Mouse (Mus musculus) heart, postnatal 36 days (tissue): ENCODE data around the gene Mbnl3. TPM values are rescaled to one million over a fixed set of nuclear protein-coding genes. Genes with fewer than 3 reads are reported as not detected.

Experiments used
- DNase-seq, 2 experiments: peaks; one replicate each; pipeline ENCODE4 v3.0.0; 2021 to 2022
- intact Hi-C: fragments of 180-260 bp; cut with DNase I; formaldehyde crosslinking; loops from one replicate; pipeline ENCODE4 v1.15.1; 2025
- total RNA-seq, 2 experiments: library from RNA; stranded (reverse); gene quantifications; 2 replicates each; pipeline ENCODE4 v1.2.3; 2021

Mbnl3 gene
- total RNA-seq, result 1 to 10 TPM; 1.2 to 1.3 TPM

DNA sequence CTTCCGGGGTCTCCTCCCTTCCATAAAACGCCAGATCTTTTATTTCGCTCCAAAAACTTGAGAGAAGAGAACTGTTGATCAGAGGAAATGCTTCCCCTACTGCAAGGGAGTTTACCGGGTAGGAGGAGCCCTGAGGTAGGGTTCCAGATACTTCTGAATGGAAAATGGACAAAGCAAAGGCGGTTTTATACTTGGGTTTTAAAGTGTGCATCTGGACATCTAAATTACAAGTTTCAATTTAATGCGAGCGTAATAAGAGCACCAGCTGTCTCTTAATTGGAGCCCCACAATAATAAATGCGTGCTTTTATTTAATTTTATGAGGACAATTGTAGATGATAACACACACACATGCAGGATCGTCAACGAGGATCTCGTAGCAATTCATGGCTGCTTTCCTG, at the start of gene Mbnl3:
Gene Mbnl3, minus strand, starts transcription at position 101 of the 400 bp plus-strand sequence.
- intact Hi-C loops, result no loop called here
- no peak for DNase-seq

DNA sequence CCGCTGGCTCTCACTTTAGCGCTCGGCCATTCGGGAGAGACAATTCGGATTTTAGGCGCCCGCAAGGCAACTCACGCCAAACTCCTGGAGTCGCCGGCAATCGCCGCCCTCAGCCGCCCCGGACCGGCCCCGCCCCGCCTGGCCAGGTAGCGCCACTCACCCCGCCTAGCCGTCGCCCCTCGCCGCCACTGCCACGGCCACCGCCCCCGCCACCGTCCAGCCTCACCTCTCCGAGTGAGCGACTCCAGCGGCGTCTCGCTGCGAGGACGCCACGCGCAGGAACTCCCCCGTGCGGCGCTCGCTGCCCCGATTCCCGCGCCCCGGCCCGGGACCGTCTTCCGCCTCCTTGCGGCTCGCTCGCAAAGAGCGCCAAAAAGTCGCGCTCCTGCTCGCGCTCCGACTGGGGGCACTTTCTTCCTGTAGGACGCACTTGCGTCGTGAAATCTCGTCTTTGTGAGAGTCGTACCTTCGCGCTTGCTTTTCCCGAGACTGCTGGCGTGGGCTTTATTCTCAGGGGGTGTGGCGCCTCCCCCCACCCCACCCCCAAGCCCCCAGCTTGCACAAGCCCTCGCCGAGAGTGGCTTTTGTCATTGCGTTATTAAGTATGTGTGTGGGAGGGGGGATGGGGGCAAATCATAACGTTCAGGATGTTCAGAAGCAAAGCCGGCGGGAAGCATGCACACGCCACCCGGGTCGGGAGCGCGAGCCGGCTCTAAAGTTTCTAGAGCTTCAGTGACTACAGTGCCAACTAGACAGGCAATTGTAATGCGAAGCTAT, 596 bp downstream of the Mbnl3 start:
- DNase-seq, result peak; percentile 27 to 30
- intact Hi-C loops, result no loop called here

DNA sequence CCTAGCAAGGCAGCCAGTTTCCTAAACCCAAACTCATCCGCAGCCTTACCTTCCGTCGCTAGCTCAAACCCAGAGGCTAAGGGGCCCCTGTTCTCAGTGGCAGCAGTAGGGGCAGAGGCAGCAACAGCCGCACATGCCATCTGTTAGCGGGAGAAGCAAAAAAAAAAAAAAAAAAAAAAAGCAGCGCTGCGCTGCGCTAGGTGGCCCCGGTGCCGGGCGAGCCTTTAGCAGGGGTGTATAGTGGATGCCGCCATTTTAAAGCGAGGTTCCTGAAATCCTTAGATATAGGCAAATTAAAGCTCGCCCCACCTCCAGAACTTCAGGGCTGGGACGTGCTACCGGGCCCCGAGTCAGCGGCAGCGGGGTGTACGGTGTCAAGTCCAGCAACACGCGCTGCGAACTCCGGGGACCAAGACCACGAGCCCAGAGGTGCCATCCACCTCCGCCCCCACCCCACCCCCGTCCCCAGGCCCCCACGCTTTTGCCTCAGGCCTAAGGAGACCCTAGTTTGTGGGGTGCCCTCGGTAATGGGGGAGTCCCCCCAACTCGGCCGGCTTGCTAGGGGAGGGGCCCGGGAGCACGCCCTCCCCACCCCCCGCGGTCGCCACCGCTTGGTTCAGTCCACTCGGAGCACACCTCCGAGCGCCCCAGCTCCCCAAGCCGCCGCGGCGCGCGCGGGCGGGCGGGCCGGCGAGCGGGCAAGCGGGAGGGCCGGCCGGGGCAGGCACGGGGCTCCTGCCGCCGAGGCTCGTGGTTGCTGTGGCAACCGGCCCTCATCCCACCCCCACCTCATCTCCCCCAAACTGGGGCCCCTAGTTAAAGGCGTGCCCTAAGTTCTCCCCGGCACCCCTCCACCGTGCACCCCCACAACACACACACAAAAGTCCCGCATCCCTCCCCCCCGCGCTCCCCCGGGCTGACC, 1.4 kb downstream of the Mbnl3 start:
- intact Hi-C loops, result no loop called here

DNA sequence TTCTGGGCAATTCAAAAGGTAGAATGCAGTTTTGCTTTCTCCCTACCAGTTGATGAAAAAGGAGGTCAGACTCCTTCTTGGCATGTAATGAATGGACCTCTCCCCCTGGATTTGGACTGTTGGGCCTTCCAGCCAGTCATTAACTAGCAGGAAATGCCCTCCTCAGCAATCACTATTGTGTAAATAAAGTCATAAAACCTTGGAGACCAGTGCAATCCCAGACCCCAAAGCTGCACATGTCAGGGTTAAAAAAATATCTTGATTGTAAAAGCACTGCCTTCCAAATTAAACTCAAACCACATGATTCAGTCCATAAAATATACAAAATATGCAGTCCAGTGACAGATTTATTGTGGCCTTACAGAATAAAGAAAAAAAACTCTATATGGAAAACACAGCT, 9.3 kb downstream of the Mbnl3 start:
- intact Hi-C loops, result no loop called here
- DNase-seq, result no peak

More for the DNA sequence above, 1.4 kb downstream of the Mbnl3 start:
- peak; percentile 38 to 42 for DNase-seq

DNA sequence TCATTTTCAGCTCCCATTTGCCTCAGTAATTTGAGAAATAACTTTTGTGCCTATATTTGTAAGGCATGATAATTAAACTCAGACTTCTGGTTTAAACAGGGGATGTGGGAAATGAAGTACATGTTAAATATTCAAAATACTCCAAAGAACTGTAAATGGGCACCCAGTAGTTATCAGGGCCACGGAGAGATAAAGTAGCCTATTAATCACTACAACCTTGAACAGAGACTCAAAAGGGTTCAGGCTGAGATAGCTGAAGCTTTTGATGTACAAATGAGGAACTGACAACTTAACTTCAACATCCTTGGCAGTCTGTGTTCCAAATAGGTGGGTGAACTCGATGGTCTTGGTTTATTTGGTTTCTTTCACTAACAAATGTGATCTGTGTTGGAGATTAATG, 34.4 kb downstream of the Mbnl3 start:
- DNase-seq, result no peak
- intact Hi-C loops, result loop anchor here (2.0 kb wide), 1 partner anchor 203 kb away; no protein-coding TSS in a partner anchor

DNA sequence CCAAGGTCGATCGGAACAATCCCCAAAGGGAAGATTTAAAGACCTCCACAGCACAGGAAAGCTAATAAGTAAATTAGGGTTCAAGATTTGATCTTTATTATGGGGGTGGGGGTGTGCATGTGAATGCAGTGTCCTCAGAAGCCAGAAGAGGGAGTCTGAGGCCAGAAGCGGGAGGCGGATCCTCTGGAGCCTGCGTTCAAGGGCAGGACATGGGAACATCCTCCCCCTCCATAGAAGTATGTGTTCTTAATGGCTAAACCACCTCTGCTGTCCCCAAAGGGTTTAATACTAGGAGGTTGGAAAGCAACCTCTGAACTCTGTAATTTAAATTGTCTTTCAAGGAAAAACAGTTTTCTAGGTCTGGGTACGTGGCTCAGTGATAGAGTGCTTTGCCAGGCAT, 34.9 kb downstream of the Mbnl3 start:
- intact Hi-C loops, result loop anchor here (2.0 kb wide), 1 partner anchor 203 kb away; no protein-coding TSS in a partner anchor
- peak in 1 of 2 experiments; percentile 4 for DNase-seq

DNA sequence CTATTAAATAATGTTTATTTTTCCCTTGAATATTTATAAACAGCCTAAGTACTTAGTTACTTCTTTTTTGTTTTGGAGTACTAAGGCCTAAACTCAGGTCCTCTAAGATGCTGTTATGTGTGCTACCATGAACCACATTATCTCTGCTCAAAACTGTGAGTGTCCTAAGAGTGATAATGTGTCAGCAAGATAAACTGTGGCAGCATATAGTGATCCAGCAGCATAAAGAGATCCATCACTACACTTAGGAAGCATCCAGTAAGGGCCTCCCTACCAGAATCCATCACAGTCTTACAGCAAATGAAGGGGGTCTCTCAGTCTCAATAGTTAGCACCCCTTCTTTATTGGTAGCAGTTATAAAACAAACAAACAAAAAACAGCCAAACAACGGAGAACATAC, 35.9 kb downstream of the Mbnl3 start:
- intact Hi-C loops, result loop anchor here (2.0 kb wide), 1 partner anchor 204 kb away; no protein-coding TSS in a partner anchor

DNA sequence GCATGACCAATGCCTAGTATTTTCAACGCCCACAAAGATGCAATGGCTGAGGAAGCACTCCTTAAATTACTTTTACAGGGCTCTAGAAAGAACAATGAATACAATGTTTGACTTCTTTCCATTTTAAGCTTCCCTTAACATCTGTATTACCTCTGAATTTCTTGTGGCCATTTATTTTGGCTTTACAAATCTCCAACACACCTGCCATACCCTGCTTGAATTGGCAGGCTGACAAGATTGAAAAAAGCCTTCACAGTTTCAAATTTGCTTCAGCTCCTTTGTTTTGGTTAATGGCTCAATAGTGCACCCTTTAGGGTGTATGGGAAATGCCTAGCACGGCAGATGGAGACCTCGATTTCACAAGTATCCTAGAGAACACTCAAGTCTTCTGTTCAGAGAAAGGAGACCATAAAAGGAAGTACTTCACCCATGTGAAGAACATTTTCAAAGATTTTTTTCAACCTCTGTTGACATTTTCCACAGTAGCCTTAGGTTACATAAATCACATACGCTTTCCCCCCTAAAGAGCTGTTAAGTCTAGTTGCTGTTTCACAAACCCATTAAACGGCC, 36.8 kb downstream of the Mbnl3 start:
- no peak for DNase-seq
- intact Hi-C loops, result loop anchor here (2.0 to 5.0 kb wide), 2 partner anchors 92 to 205 kb away; no protein-coding TSS in a partner anchor

More for the DNA sequence above, 35.9 kb downstream of the Mbnl3 start:
- no peak for DNase-seq

DNA sequence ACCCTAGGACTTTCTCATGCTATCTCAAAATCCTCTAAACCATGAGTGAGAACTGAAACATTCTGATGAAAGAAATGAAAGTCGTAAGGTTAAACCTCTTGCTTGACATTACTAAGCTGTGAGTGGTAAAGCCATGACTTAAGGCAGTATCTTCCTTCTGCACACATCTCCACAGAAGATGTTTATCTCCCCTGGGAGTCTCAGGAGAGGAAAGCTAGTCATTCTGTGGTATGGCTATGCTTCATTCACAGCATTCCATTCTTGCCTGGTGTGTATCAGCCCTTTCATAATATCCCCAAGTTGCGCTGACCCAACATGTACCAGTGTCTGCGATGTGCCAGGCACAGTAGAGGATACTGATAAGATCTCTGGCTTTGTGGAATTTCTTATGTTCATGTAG, 38.4 kb downstream of the Mbnl3 start:
- intact Hi-C loops, result loop anchor here (1.0 to 5.0 kb wide), 2 partner anchors 33 to 91 kb away; no protein-coding TSS in a partner anchor
- no peak for DNase-seq

DNA sequence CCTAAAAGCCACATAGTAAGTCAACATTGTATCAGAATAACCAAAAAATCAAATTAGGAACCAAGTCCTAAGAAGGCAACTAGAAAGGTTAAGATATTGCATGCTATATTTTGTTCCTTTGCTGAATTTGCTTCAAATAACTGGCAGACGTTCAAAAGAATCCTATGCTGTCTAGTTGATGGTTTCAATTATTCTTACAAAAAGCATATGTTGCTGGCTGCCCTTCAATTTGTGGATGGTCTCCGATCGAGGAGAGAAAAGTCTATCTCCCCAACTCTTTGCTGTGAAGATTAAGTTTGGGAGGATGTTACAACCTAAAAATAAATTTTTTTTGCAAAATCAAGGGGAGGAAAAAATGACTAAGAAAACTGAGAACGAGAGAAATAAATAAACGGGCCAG, 41.6 kb downstream of the Mbnl3 start:
- DNase-seq, result no peak
- intact Hi-C loops, result loop anchor here (5.0 kb wide), 1 partner anchor 87 kb away; no protein-coding TSS in a partner anchor

DNA sequence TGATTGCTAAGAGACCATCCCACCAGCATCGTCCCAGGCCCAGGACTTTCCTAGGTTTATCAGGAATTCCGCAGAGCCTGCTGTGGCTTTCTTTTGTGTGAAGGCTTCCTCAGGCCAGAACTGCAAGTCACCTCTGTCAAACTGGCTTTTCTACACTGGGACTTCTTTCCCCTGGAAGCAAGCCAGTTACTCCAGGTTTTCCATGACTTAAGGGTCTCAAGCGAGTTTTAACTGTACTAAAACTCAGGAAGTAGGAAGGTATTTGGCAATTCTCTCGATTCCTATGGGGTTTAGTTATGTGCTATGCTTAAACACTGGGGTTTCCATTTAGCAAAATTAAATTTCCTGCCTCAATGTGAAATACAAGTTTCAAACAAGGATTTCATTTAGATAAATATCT, 57.9 kb downstream of the Mbnl3 start:
- no peak for DNase-seq
- intact Hi-C loops, result no loop called here

DNA sequence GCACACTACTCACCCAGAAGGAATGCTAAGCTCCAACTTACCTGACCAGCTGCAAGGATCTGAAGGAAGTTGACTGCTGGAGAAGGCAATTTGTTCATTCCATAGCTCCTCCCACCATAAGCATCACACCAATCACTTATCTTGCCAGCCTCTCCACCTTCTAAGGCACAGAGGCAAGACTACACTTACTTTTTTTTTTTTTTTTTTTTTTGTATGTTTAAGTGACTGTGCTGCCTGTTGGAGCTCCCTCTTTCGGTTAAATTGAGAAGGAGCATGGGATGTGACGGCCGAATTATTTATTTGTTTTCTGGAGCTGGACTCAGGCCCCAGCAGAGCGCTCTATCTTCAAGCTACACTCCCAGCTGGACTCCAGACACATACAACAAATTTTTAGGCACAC, 60.0 kb downstream of the Mbnl3 start:
- intact Hi-C loops, result no loop called here
- peak; percentile 3 to 15 for DNase-seq

DNA sequence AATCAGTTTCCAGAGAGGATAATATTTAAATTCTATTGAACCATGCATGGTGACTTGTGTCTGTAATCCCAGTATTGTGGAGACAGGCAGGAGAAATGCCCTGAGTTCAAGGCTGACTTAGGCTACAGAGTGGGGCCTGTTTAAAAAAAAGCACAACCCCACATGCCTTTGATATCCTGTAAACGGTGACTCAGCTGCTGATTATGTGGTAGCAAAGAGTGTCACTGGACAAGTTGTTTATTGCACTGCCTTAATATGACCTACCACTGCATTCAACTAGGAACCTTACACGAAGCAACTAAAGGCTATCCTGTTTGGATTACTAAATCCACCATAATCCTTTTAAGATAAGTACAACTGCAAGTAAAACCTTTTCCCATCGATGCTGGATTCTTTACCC, 66.3 kb downstream of the Mbnl3 start:
- intact Hi-C loops, result no loop called here

DNA sequence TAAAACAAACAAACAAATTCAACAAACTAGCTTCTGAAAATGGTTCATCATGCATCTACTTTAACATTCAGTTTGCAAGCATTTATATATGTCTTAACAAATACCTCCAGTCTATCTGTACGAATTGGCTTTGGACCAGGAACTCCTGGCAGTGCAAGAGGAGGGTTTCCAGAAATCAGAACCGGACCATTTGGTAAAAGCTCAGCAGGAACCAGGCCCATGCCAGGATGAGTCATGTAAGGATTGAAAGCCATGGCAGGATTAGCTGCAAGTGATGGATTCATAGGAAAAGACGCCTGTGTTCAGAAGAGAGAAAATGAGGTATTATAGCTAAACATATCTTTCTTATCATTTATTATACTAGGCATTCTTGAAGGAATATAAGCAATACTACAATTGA, 75.0 kb downstream of the Mbnl3 start:
- no peak for DNase-seq
- intact Hi-C loops, result no loop called here

More for the DNA sequence above, 66.3 kb downstream of the Mbnl3 start:
- DNase-seq, result no peak

DNA sequence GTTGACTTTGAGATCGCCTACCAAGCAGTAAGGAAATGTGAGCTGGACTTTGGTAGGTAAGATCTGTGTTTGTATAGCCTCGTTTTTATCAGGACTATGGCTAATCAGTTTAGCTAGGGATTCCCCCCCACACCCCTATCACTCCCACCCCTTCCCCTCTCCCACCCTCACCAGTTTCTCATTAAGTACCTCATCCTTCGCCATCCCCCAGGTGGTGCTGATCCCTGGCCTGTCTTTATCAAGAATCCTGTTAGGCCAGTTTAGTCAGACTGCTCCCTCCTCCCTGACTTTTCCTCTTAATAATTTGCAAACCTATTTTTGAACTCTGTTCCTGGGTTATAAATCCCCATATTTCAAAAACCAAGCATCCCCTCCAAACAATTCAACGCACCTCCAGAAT, 103.6 kb downstream of the Mbnl3 start:
- intact Hi-C loops, result no loop called here
- DNase-seq, result no peak

DNA sequence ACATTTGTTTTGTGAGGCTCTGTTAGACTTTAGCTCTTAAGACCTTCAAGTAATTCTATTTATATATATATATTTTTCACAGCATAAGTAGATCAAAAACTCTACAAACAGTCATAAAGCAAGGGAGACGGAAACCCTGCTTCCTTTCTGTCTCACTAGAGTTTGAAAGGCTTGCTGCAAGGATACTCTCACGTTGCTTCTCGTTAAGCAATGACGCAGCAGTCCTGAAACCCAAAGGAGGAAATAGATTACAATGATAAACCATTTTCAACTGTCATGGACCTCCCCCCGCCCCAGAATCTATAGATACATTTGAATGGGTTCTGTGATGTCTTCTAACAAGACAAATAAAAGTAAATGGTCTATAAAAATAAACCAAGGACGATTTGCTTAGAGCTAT, 121.4 kb downstream of the Mbnl3 start:
- intact Hi-C loops, result no loop called here
- DNase-seq, result no peak

DNA sequence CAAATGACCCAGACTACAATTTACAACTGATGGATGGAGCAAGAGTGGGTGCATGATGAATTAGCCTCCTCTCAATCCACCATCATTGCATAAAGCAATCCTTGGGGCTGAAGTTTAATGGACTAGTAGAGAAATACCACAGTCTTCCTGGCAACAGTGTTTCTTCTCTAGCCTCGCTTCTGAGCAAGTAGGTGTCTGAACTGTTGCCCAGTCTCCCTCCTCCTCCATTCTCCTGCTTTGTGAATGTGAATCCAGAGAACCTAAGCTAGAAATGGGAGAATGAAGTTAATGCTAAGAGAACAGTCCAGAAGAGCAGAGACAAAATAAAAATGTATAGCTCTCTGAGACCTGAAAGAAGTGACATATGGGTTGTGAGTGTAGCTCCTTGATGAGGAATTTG, 122.1 kb downstream of the Mbnl3 start:
- intact Hi-C loops, result no loop called here
- no peak for DNase-seq

DNA sequence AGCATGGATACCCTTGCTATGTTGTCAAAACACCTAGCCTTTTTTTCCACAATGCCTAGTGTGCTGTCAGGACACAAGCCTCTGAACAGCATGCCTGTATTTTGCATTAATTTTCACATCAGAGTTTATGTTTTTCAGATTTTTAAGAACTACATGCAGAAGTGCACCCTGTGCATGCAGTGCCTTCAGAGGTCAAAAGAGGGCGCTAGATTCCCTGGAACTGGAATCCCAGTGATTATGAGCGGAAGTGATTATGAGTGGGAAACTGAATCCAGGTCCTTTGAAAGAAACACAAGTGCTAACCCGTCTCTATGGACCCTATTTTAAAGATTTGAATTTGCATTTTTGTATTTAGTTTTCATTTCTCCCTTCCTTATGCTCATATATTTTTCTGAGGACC, 129.6 kb downstream of the Mbnl3 start:
- peak; percentile 16 to 22 for DNase-seq
- intact Hi-C loops, result loop anchor here (5.0 kb wide), 1 partner anchor 91 kb away; no protein-coding TSS in a partner anchor
